ENCODE assay signal across 19 mouse cellular contexts in genomic region chrX:73576379-73577111, GRCm38 (mm10).
DNase-seq lines count a peak whose midpoint lies in the region; ATAC-seq and TF ChIP-seq lines count a peak whose summit lies in the region.
"Had no signal": no experiment of that assay in that cellular context is flagged by ENCODE, and none has a peak within 500 bp of the region (broad histone marks: within the 10 kb centered on the region; RNA-seq: fewer than 3 reads in every experiment).

No protein-coding gene starts in this region.

- DNase-seq in thymus, postnatal 25 days = peak; percentile 7
- no peak for DNase-seq in thymus, postnatal 10 days (ENCODE audit: low spot score in 2 of 2)
- DNase-seq in liver, embryonic 14.5 days (ENCODE audit: low read depth in 3 of 3, low spot score in 3 of 3) = no peak
- DNase-seq in lung, postnatal 10 days = peak; percentile 36
- peak; percentile 49 for DNase-seq in yolk sac, embryonic 10.5 days (ENCODE audit: low spot score)
- DNase-seq in midbrain, embryonic 14.5 days = no peak
- no peak for DNase-seq in heart, postnatal 10 days
- DNase-seq: adrenal gland, adult 2 months; cerebellum, adult 2 months; gastrocnemius, postnatal 14 days; heart, postnatal 36 days; right cerebral cortex, adult 18-20 months; spleen, adult 18-20 months had no signal

- peaks cover 26 to 38% of the 10 kb centered on the region in 2 experiments for H3K4me1 ChIP-seq in liver, embryonic 14.5 days (replicated peaks; ENCODE audit: control insufficient read depth in 2 of 2, insufficient read depth in 2 of 2, low read length in 1 of 2)
- no peaks in the 10 kb centered on the region for H3K4me1 ChIP-seq in forebrain, embryonic 13.5 days
- no peaks in the 10 kb centered on the region for H3K4me1 ChIP-seq in midbrain, embryonic 14.5 days (ENCODE audit: control insufficient read depth, insufficient read depth, low read length)
- H3K4me1 ChIP-seq: kidney, embryonic 15.5 days; midbrain, embryonic 10.5 days had no signal

- WGBS in liver, embryonic 14.5 days (ENCODE audit: insufficient replicate concordance) = 25% methylated on average over 2 of the region's 2 CpGs
- 68% methylated on average over 2 of the region's 2 CpGs for WGBS in forebrain, embryonic 13.5 days
- 57% methylated on average over 2 of the region's 2 CpGs for WGBS in midbrain, embryonic 14.5 days

- H3K4me3 ChIP-seq in liver, embryonic 14.5 days (ENCODE audit: insufficient read depth in 1 of 2, low read depth in 2 of 2, low read length in 2 of 2) = no peak overlapping the region
- H3K4me3 ChIP-seq in forebrain, embryonic 13.5 days = no peak overlapping the region
- H3K4me3 ChIP-seq in midbrain, embryonic 14.5 days (replicated peaks; ENCODE audit: low read depth, low read length) = no peak overlapping the region
- H3K4me3 ChIP-seq: heart, embryonic 10.5 days; kidney, embryonic 15.5 days; midbrain, embryonic 10.5 days had no signal

- H3K27me3 ChIP-seq in liver, embryonic 14.5 days (ENCODE audit: control insufficient read depth, insufficient read depth, low read length) = no peaks in the 10 kb centered on the region
- no peaks in the 10 kb centered on the region for H3K27me3 ChIP-seq in forebrain, embryonic 13.5 days
- H3K27me3 ChIP-seq in midbrain, embryonic 14.5 days (ENCODE audit: control insufficient read depth, insufficient read depth, low read length) = no peaks in the 10 kb centered on the region

- H3K9ac ChIP-seq in liver, embryonic 14.5 days (replicated peaks) = no peak overlapping the region; the same call in 1 of the 2 replicates
- H3K9ac ChIP-seq in forebrain, embryonic 13.5 days = no peak overlapping the region
- H3K9ac ChIP-seq in midbrain, embryonic 14.5 days (replicated peaks; ENCODE audit: low read length) = no peak overlapping the region
- H3K9ac ChIP-seq: kidney, embryonic 15.5 days had no signal

- H3K27ac ChIP-seq in liver, embryonic 14.5 days = peak overlapping the region; percentile 83
- H3K27ac ChIP-seq in forebrain, embryonic 13.5 days = no peak overlapping the region
- no peak overlapping the region for H3K27ac ChIP-seq in midbrain, embryonic 14.5 days (replicated peaks; ENCODE audit: low read depth, low read length)
- H3K27ac ChIP-seq: heart, embryonic 10.5 days; hindbrain, postnatal 0 days; kidney, embryonic 15.5 days; midbrain, embryonic 10.5 days had no signal

- intact Hi-C loops in heart, postnatal 10 days (cut with DNase I) = no loop called here

- H3K36me3 ChIP-seq in liver, embryonic 14.5 days (replicated peaks; ENCODE audit: control insufficient read depth, insufficient read depth, low read depth) = no peaks in the 10 kb centered on the region
- no peaks in the 10 kb centered on the region for H3K36me3 ChIP-seq in forebrain, embryonic 13.5 days (ENCODE audit: poor library complexity, severe bottlenecking)
- no peaks in the 10 kb centered on the region for H3K36me3 ChIP-seq in midbrain, embryonic 14.5 days (ENCODE audit: control insufficient read depth, insufficient read depth, low read length)
- H3K36me3 ChIP-seq: heart, embryonic 10.5 days; kidney, embryonic 15.5 days; midbrain, embryonic 10.5 days had no signal

- TF ChIP-seq EP300 in liver, embryonic 14.5 days (IDR thresholded peaks at IDR 0.05; ENCODE audit: low read depth) = no peak

- H3K9me3 ChIP-seq in liver, embryonic 14.5 days (ENCODE audit: control insufficient read depth, low read length) = no peaks in the 10 kb centered on the region
- no peaks in the 10 kb centered on the region for H3K9me3 ChIP-seq in forebrain, embryonic 13.5 days (replicated peaks)
- H3K9me3 ChIP-seq in midbrain, embryonic 14.5 days (ENCODE audit: control insufficient read depth, low read length) = no peaks in the 10 kb centered on the region
- H3K9me3 ChIP-seq: heart, embryonic 10.5 days; kidney, embryonic 15.5 days; midbrain, embryonic 10.5 days had no signal

- no peak for TF ChIP-seq CTCF in liver, embryonic 14.5 days (IDR thresholded peaks at IDR 0.05; ENCODE audit: low read depth)

- ATAC-seq in liver, embryonic 14.5 days (ENCODE audit: insufficient read depth) = 0 out of 2 replicates have a peak, but pooled peaks have one; percentile 11
- ATAC-seq in forebrain, embryonic 13.5 days = no peak
- ATAC-seq in midbrain, embryonic 14.5 days (ENCODE audit: low FRiP score, low TSS enrichment) = no peak
- ATAC-seq: forebrain, embryonic 16.5 days; hindbrain, postnatal 0 days had no signal

- H3K4me2 ChIP-seq in liver, embryonic 14.5 days (ENCODE audit: low read depth) = peak overlapping the region; percentile 29
- H3K4me2 ChIP-seq in forebrain, embryonic 13.5 days = no peak overlapping the region
- no peak overlapping the region for H3K4me2 ChIP-seq in midbrain, embryonic 14.5 days (ENCODE audit: low read length)
- H3K4me2 ChIP-seq: kidney, embryonic 15.5 days had no signal

Comparison
In these comparisons a context has a peak if more than half of its experiments do, and no peak if none do; other contexts are left out.
1. DNase-seq: peak in thymus, postnatal 25 days (single experiment), lung, postnatal 10 days (single experiment) and yolk sac, embryonic 10.5 days (single experiment); none in thymus, postnatal 10 days (0 of 2), liver, embryonic 14.5 days (0 of 3), midbrain, embryonic 14.5 days (single experiment) and heart, postnatal 10 days (0 of 2).